Mouse (Mus musculus) heart, embryonic 13.5 days (tissue): ENCODE measurements at regions not wholly inside any gene's neighbourhood (a gene's known extent, or its start where the extent isn't known, plus 50 kb on each side); places are given as distances from the start of the nearest gene placed in this dataset.

Source experiments
- ATAC-seq: fragments of 200-750 bp; cut with Nextera tagmentation; 2 replicates; pipeline ENCODE4 v1.8.0; 2017; ENCODE audit warnings: moderate TSS enrichment; ENCODE audit not compliant: insufficient number of reproducible peaks, low FRiP score, low TSS enrichment; ENCODE audit errors: extremely low read depth
- H3K27ac ChIP-seq: fragments of 300-500 bp; sonication (generic); replicated peaks from 2 replicates; pipeline ENCODE4 v1.5.1; 2015; ENCODE audit warnings: moderate library complexity, mild to moderate bottlenecking, inconsistent platforms
- H3K27me3 ChIP-seq: fragments of 300-500 bp; sonication (generic); replicated peaks from 2 replicates; pipeline ENCODE4 v1.6.1; 2015; ENCODE audit warnings: mild to moderate bottlenecking, inconsistent platforms
- H3K36me3 ChIP-seq: fragments of 300-500 bp; sonication (generic); 2 replicates; pipeline ENCODE4 v1.6.1; 2015; ENCODE audit warnings: mild to moderate bottlenecking, inconsistent platforms
- H3K4me1 ChIP-seq: fragments of 300-500 bp; sonication (generic); 2 replicates; pipeline ENCODE4 v1.6.1; 2015; ENCODE audit warnings: inconsistent platforms
- H3K4me2 ChIP-seq: fragments of 300-500 bp; sonication (generic); 2 replicates; pipeline ENCODE4 v1.6.1; 2015; ENCODE audit warnings: inconsistent platforms, mild to moderate bottlenecking, moderate library complexity
- H3K4me3 ChIP-seq: fragments of 300-500 bp; sonication (generic); 2 replicates; pipeline ENCODE4 v1.5.1; 2015; ENCODE audit warnings: moderate library complexity, mild to moderate bottlenecking, inconsistent platforms
- H3K9ac ChIP-seq: fragments of 300-500 bp; sonication (generic); 2 replicates; pipeline ENCODE4 v1.6.1; 2015; ENCODE audit warnings: inconsistent platforms, mild to moderate bottlenecking, moderate library complexity
- H3K9me3 ChIP-seq: fragments of 300-500 bp; sonication (generic); 2 replicates; pipeline ENCODE4 v1.6.1; 2016; ENCODE audit warnings: inconsistent platforms
- WGBS: fragments of 180-500 bp; shearing (Covaris S2); methylation state at CpG from one replicate; pipeline ENCODE4 v1.1.7; 2015; ENCODE audit warnings: mixed read lengths; 5-methylcytosine and 5-hydroxymethylcytosine counted together

DNA sequence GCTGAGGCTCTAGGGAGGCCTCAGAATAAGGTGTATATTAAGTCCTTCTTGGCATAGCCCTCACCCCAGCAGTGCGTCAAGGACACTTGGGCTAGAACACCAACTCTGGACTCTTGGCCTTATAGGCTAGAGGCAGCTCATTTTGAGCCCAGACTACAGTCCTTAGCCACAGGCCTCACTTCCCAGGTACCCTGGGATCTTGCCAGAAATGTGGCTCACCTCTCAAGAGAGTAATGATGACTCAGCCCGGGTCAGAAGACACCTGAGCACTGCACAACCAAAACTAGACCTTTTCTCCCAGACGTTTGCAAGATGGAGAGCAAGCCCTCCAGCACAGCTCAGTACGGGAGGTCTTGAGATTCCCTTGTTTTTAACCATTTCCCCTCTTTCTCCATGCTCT, 52.9 kb upstream of the Gadd45a start:
- H3K27ac ChIP-seq = no peak overlapping the region
- WGBS = 78% methylated on average over 4 of the region's 4 CpGs
- no peak overlapping the region for H3K9ac ChIP-seq
- ATAC-seq = no peak
- H3K27me3 ChIP-seq = no peaks in the 10 kb centered on the region
- H3K4me1 ChIP-seq = no peaks in the 10 kb centered on the region
- no peak overlapping the region for H3K4me2 ChIP-seq
- H3K36me3 ChIP-seq = no peaks in the 10 kb centered on the region
- H3K4me3 ChIP-seq = no peak overlapping the region
- no peaks in the 10 kb centered on the region for H3K9me3 ChIP-seq

- Histone ChIP-seq H3K4me3 (no peak overlapping the region), H3K4me2 (no peak overlapping the region), H3K36me3 (no peaks in the 10 kb centered on the region), H3K9ac (no peak overlapping the region), H3K9me3 (no peaks in the 10 kb centered on the region), H3K27ac (no peak overlapping the region), H3K4me1 (no peaks in the 10 kb centered on the region), H3K27me3 (no peaks in the 10 kb centered on the region)
- WGBS = 64% methylated on average over 3 of the region's 3 CpGs
- no peak for ATAC-seq
These were observed 52.4 kb upstream of the Gadd45a start for GRCm38 (mm10) chr6:67089530-67090140.

DNA sequence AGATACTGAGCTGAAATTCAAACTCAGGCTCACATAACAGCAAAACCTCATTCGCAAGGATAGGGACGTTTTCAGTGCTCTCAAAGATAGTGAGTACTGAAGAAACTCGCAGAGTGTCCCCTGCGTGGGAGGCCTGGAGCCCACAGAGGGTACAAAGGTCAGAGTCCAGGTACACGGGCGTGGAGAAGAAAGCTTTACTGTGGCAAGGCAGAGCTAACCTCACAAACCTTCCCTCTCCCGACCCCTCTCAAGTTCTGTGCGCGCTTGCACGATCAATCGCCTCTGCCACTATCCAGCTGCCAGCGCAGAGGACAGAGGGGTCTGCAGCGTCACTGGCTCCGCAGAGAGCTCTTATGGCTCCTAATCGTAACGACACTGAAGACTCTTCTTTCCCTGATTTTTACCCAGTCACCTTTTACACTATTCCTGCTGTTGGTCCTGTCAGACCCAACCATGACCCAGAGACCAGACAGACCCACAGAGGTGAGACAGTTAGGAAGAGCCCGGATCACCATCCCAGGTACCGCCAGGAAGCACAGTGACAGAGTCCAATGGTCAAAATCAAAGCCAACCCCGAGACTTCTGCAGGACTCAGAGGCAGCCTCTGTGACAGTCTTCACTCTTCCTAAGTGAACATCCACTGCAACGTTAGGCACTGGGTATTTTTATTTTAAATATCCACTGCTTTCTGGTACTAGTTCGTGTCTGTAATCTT, 51.6 kb upstream of the Gadd45a start:
- H3K9ac ChIP-seq = no peak overlapping the region
- no peaks in the 10 kb centered on the region for H3K27me3 ChIP-seq
- H3K4me3 ChIP-seq = no peak overlapping the region
- H3K9me3 ChIP-seq = no peaks in the 10 kb centered on the region
- 63% methylated on average over 21 of the region's 21 CpGs for WGBS
- no peak overlapping the region for H3K4me2 ChIP-seq
- no peak for ATAC-seq
- no peak overlapping the region for H3K27ac ChIP-seq
- no peaks in the 10 kb centered on the region for H3K4me1 ChIP-seq
- no peaks in the 10 kb centered on the region for H3K36me3 ChIP-seq

DNA sequence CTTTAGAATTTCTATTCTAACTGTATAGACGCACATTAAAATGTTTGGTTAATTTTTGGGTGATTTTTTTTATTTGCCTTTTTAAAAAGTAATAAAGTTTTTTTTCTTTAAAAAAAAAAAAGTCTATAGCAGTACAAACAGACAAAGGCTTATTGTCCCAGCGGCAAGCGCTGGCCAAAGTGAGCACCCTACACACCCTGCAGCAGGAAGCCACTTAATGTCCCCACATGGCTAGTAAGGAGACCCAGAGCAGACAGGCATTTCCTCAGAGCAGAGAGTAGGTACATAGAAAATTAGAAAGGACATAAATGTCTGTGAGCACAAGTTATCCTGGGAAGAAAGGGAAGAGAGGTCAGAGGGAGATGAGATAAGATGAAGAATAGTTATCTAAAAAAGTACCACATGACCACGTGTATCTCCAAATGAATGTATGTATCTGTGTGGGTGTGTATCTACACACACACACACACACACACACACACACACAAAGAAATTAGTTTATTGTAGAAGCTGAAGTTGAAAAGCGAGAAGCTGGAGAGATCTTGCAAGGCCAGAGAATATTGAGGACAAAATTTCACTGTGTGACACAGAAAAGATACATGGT, 50.7 kb upstream of the Gadd45a start:
- no peak for ATAC-seq

GRCm38 (mm10) chr6:67087393-67087792, 50.1 kb upstream of the Gadd45a start:
- 40% methylated on average over 3 of the region's 3 CpGs for WGBS
- no peak overlapping the region for H3K4me2 ChIP-seq
- no peak overlapping the region for H3K4me3 ChIP-seq
- ATAC-seq = no peak
- H3K27me3 ChIP-seq = no peaks in the 10 kb centered on the region
- no peak overlapping the region for H3K9ac ChIP-seq
- H3K27ac ChIP-seq = no peak overlapping the region
- no peaks in the 10 kb centered on the region for H3K36me3 ChIP-seq
- no peaks in the 10 kb centered on the region for H3K9me3 ChIP-seq
- H3K4me1 ChIP-seq = no peaks in the 10 kb centered on the region

More for the DNA sequence above, 50.7 kb upstream of the Gadd45a start:
- H3K4me2 ChIP-seq = no peak overlapping the region
- WGBS = 68% methylated on average over 5 of the region's 5 CpGs
- no peaks in the 10 kb centered on the region for H3K9me3 ChIP-seq
- H3K27me3 ChIP-seq = no peaks in the 10 kb centered on the region
- no peak overlapping the region for H3K27ac ChIP-seq
- no peaks in the 10 kb centered on the region for H3K36me3 ChIP-seq
- H3K9ac ChIP-seq = no peak overlapping the region
- H3K4me1 ChIP-seq = no peaks in the 10 kb centered on the region
- H3K4me3 ChIP-seq = no peak overlapping the region
